Mouse (Mus musculus) Patski (cell line): Measurements from ENCODE around the gene Ntng2. TPM values are rescaled to one million over a fixed set of nuclear protein-coding genes. Genes with fewer than 3 reads are reported as not detected.

Experiments used
- ATAC-seq: fragments of 100-300 bp; one replicate; pipeline ENCODE4 v1.8.0; 2021
- CTCF ChIA-PET: fragments of 350-600 bp; sonication (Branson Sonifier 250); formaldehyde crosslinking; loops from one replicate; lab custom pipeline; 2022; ENCODE audit warnings: inconsistent platforms; lab: Charles Lee
- POLR2A ChIA-PET: fragments of 350-600 bp; sonication (Branson Sonifier 250); formaldehyde crosslinking; loops from one replicate; lab custom pipeline; 2022; ENCODE audit warnings: antibody characterized with exemption, inconsistent platforms; lab: Charles Lee
- DNase-seq: peaks from one replicate; pipeline ENCODE4 v3.0.0-alpha.2; 2011; ENCODE audit warnings: low read depth, low spot score
- H3K27me3 ChIP-seq: fragments of 371-371 bp; one replicate; pipeline ENCODE4 v1.5.1; 2021
- CTCF ChIP-seq: fragments of 100-300 bp; IDR thresholded peaks from one replicate; pipeline ENCODE4 v1.5.1; 2021
- in situ Hi-C: fragments of 300-500 bp; cut with MboI; formaldehyde crosslinking; loops from 3 replicates; pipeline ENCODE4 v1.11.1; 2018; ENCODE audit warnings: low pct_unique_long_range_greater_than_20kb, mixed read lengths
- polyA plus RNA-seq: library from polyadenylated mRNA; unstranded; gene quantifications from one replicate; pipeline ENCODE4 v1.2.3, GENCODE M21; 2021

The Ntng2 gene
- polyA plus RNA-seq, 1 experiment from 2014 or later: 16.8 TPM

DNA sequence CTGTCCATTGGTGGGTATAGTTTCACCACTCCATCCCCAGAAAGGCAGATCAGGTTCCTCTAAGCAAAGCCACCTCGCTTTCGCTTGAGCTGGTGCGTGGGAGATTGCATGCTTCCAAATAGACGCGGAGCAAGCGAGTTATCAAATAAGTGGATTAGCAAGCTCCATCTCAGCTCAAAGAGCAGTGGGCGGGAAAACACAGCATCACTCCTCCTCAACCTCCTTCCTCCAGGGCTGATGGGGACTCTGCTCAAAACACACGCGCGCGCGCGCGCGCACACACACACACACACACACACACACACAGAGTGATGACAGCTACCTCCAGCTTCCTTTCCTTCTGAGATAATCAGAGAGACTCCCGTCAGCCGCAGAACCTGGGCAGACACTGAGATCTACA lies 13.5 kb downstream of the Ntng2 start:
- H3K27me3 ChIP-seq: no peaks in the 10 kb centered on the region
- no peak for ATAC-seq
- ChIA-PET CTCF (interaction anchor here (1.1 to 1.3 kb wide), 2 partner anchors 39 to 314 kb away, joined by 3 to 4 read pairs; no protein-coding TSS in a partner anchor), POLR2A (no interaction called here)
- TF ChIP-seq CTCF: no peak
- in situ Hi-C loops: no loop called here
- no peak for DNase-seq

DNA sequence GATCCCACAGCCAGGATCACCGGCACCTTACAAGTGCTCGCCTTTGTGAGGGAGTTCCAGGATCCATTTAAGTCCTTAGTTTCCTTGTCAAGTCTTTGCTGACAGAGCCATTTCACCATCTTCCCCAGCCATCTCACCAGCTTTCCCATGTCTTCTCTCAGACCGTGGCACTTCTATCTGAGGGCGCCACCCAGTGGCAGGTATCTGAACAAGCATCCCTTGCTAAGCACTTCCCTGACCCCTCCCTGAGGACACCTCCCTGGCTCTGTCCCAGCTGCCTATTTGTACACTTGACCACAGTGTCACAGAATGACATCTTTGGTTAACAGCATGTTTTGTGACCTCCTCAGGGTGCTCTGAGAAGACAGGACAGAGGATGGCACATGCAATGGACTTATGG lies 15.2 kb downstream of the Ntng2 start:
- CTCF ChIA-PET: interaction anchor here (0.8 to 2.0 kb wide), 4 partner anchors 9 to 59 kb away, joined by 3 to 7 read pairs (median 4); partner anchors contain the start of gene Ntng2
- no peak for ATAC-seq
- H3K27me3 ChIP-seq: no peaks in the 10 kb centered on the region
- in situ Hi-C loops: no loop called here
- DNase-seq: no peak
- no peak for TF ChIP-seq CTCF
- POLR2A ChIA-PET: no interaction called here

DNA sequence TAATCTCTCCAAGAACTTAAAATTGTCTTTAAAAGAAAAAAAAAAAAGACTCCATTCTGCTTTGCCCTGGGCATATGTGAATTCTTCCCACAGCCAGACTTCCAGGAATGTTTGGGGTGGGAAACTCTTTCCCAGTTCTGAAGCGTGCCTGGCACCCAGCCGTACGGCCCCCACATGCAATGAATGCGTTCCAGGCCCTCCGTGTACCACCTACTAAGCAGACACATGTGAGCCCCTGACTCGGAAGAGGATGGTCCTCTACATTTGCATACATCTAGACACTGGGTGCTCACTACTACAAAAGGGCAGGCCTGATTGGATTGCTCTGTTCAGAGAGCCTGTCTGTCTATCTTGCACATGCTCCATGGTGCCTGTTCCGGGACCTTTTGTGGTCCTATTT lies 17.0 kb downstream of the Ntng2 start:
- ChIA-PET CTCF (no interaction called here), POLR2A (no interaction called here)
- ATAC-seq: no peak
- TF ChIP-seq CTCF: no peak
- no peak for DNase-seq
- H3K27me3 ChIP-seq: no peaks in the 10 kb centered on the region
- in situ Hi-C loops: no loop called here

DNA sequence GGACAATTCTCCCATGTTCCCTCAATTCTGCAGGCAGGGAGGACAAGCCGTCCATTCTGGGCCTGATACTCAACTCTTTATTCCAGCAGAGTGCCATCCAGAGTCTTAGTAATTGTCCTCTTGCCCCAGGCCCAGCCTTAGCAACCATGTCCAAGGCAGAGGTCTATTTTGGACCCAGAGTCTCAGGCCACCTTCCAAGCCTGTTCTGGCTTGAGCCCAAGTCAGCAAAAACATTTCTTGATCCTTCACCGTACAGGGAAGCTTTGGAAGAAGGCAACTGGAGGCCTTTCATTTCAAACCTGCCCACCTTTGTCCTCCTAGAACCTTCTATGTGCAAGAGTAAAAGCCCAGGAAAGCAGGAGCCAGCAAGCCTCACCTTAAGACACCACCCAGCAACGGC lies 17.8 kb downstream of the Ntng2 start:
- ChIA-PET POLR2A (no interaction called here), CTCF (no interaction called here)
- in situ Hi-C loops: no loop called here
- ATAC-seq: no peak
- no peaks in the 10 kb centered on the region for H3K27me3 ChIP-seq
- DNase-seq: no peak
- no peak for TF ChIP-seq CTCF

DNA sequence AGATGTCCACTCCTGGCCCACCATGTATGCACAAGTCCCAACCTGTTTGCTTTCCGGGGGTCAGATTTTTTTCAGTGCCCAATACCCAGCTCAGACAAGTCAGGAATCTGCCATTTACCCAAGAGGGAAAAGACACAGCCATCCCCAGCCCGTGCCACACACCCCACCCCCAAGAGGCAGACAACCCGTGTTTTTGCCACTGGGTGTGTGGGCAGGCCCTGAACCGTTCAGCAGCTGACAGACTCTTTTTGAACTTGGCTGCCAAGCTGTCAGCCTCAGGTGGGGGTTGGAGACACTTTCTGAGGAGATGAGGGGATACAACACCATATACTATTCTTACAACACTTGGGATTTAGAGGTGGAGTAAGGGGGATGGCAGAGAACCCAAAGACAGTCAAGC lies 18.8 kb downstream of the Ntng2 start:
- CTCF ChIA-PET: no interaction called here
- in situ Hi-C loops: no loop called here
- TF ChIP-seq CTCF: no peak
- POLR2A ChIA-PET: no interaction called here
- H3K27me3 ChIP-seq: no peaks in the 10 kb centered on the region
- DNase-seq (no peak), ATAC-seq (no peak)

DNA sequence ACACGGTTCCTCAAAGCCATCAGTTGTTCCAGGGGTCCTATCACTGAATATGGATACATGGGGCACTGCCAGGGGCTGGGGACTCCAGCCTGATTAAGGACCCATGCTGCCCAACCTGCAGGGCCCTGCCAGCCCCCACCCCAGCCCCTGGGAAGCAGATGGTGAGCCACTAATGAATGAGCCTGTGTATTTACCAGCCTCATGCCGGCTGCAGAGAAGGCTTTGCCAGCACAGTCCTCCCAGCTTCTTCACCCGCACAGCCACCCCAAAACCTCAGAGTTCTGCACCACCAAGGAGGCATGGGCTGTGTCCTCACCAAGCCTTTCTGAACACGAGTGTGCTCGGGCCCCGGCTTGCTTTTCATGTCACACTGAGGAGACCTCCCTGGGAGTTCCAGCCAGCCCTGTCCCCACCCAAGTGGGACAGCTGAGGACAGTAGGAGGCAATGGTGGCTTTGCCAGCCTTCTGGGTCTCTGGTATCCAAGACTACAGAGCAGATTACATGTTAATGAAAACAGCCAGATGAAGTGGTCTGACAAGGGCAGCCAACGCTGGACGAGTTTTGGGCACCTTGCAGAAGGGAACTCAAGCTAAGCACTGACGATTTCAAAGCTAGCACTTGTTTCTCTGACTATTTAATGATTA lies 22.5 kb downstream of the Ntng2 start:
- no peaks in the 10 kb centered on the region for H3K27me3 ChIP-seq
- POLR2A ChIA-PET: no interaction called here
- CTCF ChIA-PET: no interaction called here
- no peak for DNase-seq
- TF ChIP-seq CTCF: no peak
- in situ Hi-C loops: no loop called here
- no peak for ATAC-seq

DNA sequence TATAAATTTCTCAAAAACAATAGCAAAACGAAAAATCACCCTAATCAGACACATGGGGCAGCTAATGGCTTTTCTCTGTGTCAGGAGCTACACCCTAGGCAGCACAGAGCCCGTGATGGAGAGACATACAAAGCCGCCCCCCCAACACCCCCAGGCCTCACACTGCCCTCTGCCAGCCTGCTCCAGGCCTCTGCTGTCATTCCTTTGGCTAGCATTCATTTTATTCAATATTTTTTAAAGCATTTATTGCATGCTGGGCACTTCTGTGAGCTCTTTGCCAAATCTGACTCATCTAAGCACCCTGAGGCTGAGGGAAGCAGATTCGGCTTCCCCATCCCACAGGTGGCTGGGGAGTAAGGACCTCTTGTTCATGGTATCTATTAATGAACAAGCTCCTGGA lies 26.1 kb downstream of the Ntng2 start:
- ATAC-seq (no peak), DNase-seq (no peak)
- no peaks in the 10 kb centered on the region for H3K27me3 ChIP-seq
- POLR2A ChIA-PET: no interaction called here
- no peak for TF ChIP-seq CTCF
- CTCF ChIA-PET: no interaction called here
- in situ Hi-C loops: no loop called here

DNA sequence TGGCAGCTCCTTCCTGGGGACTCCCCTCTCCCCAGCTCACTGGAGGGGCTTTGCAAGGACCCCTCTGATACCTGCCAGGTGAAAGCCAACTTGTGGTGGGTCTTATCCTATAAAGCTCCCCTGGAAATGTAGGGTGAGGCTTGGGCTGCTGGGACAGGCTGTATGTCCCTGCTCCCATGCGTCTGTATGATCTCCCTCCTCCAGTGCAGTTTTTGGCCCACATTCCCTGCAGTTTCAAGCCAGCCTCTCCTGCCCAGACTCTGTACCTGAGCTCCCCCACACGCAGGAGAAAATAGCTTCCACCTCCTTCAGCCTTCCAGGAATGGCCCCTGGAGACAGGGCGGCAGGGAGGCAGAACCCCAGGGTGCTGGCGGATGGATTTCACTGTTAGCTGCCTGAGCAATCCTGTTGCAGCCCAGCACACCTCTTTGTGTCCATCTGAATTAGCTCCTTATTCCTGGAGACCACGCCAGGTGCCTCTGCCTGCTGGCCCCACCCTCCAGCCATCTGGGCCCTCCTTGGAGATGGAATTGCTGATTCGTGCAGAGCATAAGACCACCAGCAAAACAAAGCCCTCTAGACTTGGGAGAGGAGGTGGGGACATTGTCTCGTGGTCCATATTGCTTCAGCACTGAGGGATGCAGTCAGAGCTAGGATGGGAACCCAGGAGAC lies 29.1 kb downstream of the Ntng2 start:
- no peak for TF ChIP-seq CTCF
- DNase-seq (no peak), ATAC-seq (no peak)
- ChIA-PET POLR2A (no interaction called here), CTCF (no interaction called here)
- in situ Hi-C loops: no loop called here
- H3K27me3 ChIP-seq: no peaks in the 10 kb centered on the region

DNA sequence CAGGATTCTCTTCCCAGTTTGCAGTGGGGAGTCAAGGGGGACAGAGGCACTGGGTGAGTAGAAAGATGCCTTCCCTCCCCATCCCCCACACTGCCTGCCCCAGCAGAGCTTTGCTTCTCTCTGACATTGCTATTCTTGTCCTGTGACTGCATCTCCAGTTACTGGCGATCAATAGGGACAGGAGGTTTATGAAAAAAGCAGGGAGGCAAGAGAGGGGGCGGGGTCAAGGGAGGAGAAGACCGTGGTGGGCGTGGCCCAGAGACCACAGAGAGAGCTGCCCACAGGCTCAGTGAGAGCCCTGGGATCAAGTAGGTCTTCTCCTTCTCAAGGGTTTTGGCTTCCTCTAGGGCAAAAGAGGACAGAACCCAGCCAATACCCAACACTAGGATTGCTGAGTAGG lies 30.5 kb downstream of the Ntng2 start:
- TF ChIP-seq CTCF: no peak
- H3K27me3 ChIP-seq: no peaks in the 10 kb centered on the region
- ChIA-PET CTCF (no interaction called here), POLR2A (no interaction called here)
- in situ Hi-C loops: no loop called here
- ATAC-seq (no peak), DNase-seq (no peak)

DNA sequence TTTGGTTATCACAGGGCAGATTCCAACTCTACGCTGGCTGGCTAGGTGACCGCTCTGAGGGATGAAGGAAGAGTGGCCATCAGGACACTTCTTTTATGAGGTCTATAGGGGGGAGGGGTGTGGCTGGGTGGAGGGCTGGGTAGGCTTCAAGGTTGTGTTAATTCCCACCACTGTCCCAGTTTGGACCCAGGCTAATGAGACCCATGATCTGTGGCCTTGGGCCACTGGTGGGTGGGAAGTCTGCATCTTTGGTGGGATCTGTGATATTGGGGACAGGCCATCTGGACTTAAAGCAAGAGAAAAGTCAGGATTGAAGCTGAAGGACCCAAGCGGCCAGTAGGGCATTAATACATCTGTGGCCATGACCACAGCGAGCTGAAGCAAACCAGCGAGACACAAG lies 34.0 kb downstream of the Ntng2 start:
- no peak for TF ChIP-seq CTCF
- ChIA-PET POLR2A (no interaction called here), CTCF (interaction anchor here (0.9 kb wide), 1 partner anchor 335 kb away, joined by 3 read pairs; no protein-coding TSS in a partner anchor)
- DNase-seq (no peak), ATAC-seq (no peak)
- in situ Hi-C loops: no loop called here
- no peaks in the 10 kb centered on the region for H3K27me3 ChIP-seq

DNA sequence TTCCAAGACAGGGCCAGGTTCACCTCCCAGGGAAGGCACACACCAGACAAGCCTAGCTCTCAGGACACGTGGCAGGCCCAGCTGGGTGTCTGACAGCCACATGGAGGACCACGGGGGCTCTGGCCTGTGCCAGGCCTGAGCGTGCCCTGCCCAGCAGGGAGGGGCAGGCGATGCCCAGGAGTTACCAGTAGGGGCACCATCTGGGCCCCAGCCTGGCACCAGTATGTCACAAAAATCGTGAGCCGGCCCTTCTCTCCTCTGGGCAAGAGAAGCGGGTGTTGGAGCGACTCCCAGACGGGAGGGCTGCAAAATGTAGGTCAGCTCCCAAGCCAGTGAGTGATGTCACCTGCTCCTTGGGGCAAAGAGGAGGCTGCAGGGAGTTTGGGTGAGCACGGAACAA lies 34.9 kb downstream of the Ntng2 start:
- CTCF ChIA-PET: interaction anchor here (1.4 kb wide), 1 partner anchor 23 kb away, joined by 3 read pairs; no protein-coding TSS in a partner anchor
- DNase-seq (no peak), ATAC-seq (no peak)
- no peak for TF ChIP-seq CTCF
- POLR2A ChIA-PET: no interaction called here
- in situ Hi-C loops: no loop called here
- H3K27me3 ChIP-seq: no peaks in the 10 kb centered on the region
